Mouse (Mus musculus) ES-E14 (cell line): Measurements from ENCODE around the gene Gnb1. TPM values are rescaled to one million over a fixed set of nuclear protein-coding genes. Genes with fewer than 3 reads are reported as not detected.

Source experiments
- DNase-seq: peaks from one replicate; pipeline ENCODE4 v3.0.0-alpha.2; 2013; ENCODE audit warnings: low read depth, low spot score
- H3K27ac ChIP-seq: 2 replicates; pipeline ENCODE4 v1.5.1; 2012; ENCODE audit warnings: low read depth, mild to moderate bottlenecking, low read length, moderate library complexity, mixed read lengths; ENCODE audit not compliant: poor library complexity, insufficient read depth, severe bottlenecking
- H3K36me3 ChIP-seq: 2 replicates; pipeline ENCODE4 v1.6.1; 2012; ENCODE audit warnings: mild to moderate bottlenecking, low read length, moderate library complexity, mixed read lengths; ENCODE audit not compliant: control insufficient read depth, poor library complexity, insufficient read depth, severe bottlenecking
- H3K4me1 ChIP-seq, 2 experiments: fragments of 150-350 bp in 1 of 2; sonication (generic) in 1 of 2; 2 replicates each; pipeline ENCODE4 v1.6.1; 2012; ENCODE audit warnings: low read length in 2 of 2, mild to moderate bottlenecking in 1 of 2, mixed read lengths in 1 of 2; ENCODE audit not compliant: control insufficient read depth in 2 of 2, insufficient read depth in 2 of 2, poor library complexity in 1 of 2
- H3K4me3 ChIP-seq, 2 experiments: fragments of 150-350 bp in 1 of 2; sonication (generic) in 1 of 2; 2 replicates each; pipeline ENCODE4 v1.5.1; 2012; ENCODE audit warnings: low read length in 2 of 2, low read depth in 1 of 2, mild to moderate bottlenecking in 1 of 2, mixed read lengths in 1 of 2; ENCODE audit not compliant: insufficient read depth in 1 of 2, poor library complexity in 1 of 2, severe bottlenecking in 1 of 2
- H3K9ac ChIP-seq: 2 replicates; pipeline ENCODE4 v1.6.1; 2012; ENCODE audit warnings: low read depth, mild to moderate bottlenecking, low read length, mixed read lengths; ENCODE audit not compliant: poor library complexity, insufficient read depth, severe bottlenecking
- H3K9me3 ChIP-seq: fragments of 150-350 bp; sonication (generic); 2 replicates; pipeline ENCODE4 v1.6.1; 2012; ENCODE audit warnings: low read depth, mild to moderate bottlenecking, low read length; ENCODE audit not compliant: control insufficient read depth, insufficient read depth
- CHD2 ChIP-seq: IDR thresholded peaks from 2 replicates; pipeline ENCODE4 v1.6.1; 2014; ENCODE audit warnings: mild to moderate bottlenecking, low read depth, low read length, inconsistent platforms
- HCFC1 ChIP-seq: IDR thresholded peaks from 2 replicates; pipeline ENCODE4 v1.6.1; 2012; ENCODE audit warnings: low read length, inconsistent platforms, borderline replicate concordance; ENCODE audit not compliant: insufficient read depth
- MAFK ChIP-seq: IDR thresholded peaks from 2 replicates; pipeline ENCODE4 v1.6.1; 2014; ENCODE audit warnings: mild to moderate bottlenecking, low read depth, low read length, inconsistent platforms; ENCODE audit not compliant: insufficient read depth
- ZC3H11A ChIP-seq: IDR thresholded peaks from 2 replicates; pipeline ENCODE4 v1.6.1; 2012; ENCODE audit warnings: low read depth, mild to moderate bottlenecking, inconsistent platforms, low read length, borderline replicate concordance
- ZNF384 ChIP-seq: IDR thresholded peaks from 2 replicates; pipeline ENCODE4 v1.6.1; 2012; ENCODE audit warnings: low read depth, low read length, inconsistent platforms
- in situ Hi-C, 2 experiments: fragments of 600-800 bp; cut with MboI; formaldehyde crosslinking; loops; one replicate each; pipeline ENCODE4 v1.15.1; 2025; ENCODE audit warnings: low sequenced_read_pairs in 2 of 2, inconsistent platforms in 1 of 2; ENCODE audit not compliant: unreplicated experiment in 2 of 2
- total RNA-seq: library from RNA; depleted of rRNA; stranded (reverse); fragments of 300-350 nt; gene quantifications from 2 replicates; pipeline ENCODE4 v1.2.3, GENCODE M21; 2012

Gene Gnb1
- total RNA-seq, 1 experiment: 156 TPM

DNA sequence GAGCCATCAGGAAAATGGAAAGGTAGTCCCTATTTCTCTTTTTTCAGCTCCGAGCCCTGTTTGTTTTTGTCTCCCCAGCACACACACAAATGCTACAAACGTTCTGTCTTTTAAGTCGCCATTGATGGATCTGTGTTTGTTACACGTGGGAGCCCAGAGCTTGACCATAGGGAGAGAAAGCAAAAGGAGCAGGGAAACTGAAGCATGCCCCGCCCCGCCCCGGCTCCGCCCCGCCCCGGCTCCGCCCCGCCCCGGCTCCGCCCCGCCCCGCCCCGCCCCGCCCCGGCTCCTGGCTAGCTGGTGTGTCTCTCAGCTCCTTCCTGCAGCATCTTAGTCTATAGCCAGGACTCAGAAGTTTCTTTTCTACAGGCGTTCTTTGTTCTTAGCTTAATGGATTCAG lies 107.4 kb downstream of the Gnb1 start:
- peak overlapping the region; percentile 18; the same call in 1 of the 2 replicates for H3K9ac ChIP-seq
- no peak for TF ChIP-seq CHD2
- TF ChIP-seq MAFK: no peak
- TF ChIP-seq ZNF384: no peak
- TF ChIP-seq HCFC1: no peak
- no peak for TF ChIP-seq ZC3H11A
- H3K27ac ChIP-seq: no peak overlapping the region
- H3K4me1 ChIP-seq: peaks cover 0 to 4% of the 10 kb centered on the region in 2 experiments; a peak in 1 of 4 replicates
- DNase-seq: peak; percentile 27
- peak overlapping the region in 1 of 2 experiments; percentile 14; a peak in 1 of 4 replicates for H3K4me3 ChIP-seq
- no peaks in the 10 kb centered on the region for H3K9me3 ChIP-seq
- H3K36me3 ChIP-seq: 0 out of 2 replicates have a peak, but pooled peaks cover 3% of the 10 kb centered on the region
- in situ Hi-C loops: no loop called here

DNA sequence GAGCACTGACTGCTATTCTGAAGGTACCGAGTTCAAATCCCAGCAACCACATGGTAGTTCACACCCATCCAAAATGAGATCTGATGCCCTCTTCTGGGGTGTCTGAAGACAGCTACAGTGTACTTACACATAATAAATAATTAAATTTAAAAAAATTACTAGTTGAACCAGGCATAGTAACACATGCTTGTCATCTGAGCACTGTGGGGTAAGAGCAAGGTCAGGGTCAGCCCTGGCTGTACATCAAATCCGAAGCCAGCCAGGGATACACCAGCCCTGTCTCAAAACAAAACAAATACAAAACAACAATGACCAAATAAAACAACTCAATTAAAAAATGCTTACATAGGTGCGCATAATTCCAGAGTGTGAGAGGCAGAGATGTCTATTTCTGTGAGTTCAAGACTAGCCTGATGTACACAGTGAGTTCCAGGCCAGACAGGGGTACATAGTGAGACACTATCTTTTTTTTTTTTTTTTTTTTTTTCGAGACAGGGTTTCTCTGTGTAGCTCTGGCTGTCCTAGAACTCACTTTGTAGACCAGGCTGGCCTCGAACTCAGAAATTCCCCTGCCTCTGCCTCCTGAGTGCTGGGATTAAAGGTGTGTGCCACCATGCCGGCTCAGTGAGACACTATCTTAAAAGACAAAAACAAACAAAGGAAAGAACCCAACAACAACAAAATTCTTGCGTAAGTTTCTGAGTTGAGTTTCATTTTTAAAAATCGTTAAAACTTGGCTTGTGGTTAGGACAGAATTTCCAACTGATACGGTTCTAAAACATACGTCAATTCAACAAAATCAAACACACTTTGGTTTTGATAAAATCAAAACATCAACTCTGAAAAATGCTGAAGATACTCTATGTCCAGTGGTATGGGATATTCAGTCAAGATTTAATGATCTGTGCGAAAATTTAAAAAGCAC lies 109.0 kb downstream of the Gnb1 start:
- peak; percentile 60; the same call in 1 of the 2 replicates for TF ChIP-seq ZNF384
- TF ChIP-seq CHD2: no peak
- H3K4me3 ChIP-seq: peak overlapping the region; percentile 56 to 65
- peaks cover 7% of the 10 kb centered on the region; the same call in 1 of the 2 replicates for H3K36me3 ChIP-seq
- no peak for DNase-seq
- H3K9me3 ChIP-seq: no peaks in the 10 kb centered on the region
- H3K4me1 ChIP-seq: peaks cover 0 to 4% of the 10 kb centered on the region in 2 experiments; a peak in 1 of 4 replicates
- no peak overlapping the region; the same call in 1 of the 2 replicates for H3K9ac ChIP-seq
- in situ Hi-C loops: no loop called here
- peak overlapping the region; percentile 80; the same call in 1 of the 2 replicates for H3K27ac ChIP-seq

DNA sequence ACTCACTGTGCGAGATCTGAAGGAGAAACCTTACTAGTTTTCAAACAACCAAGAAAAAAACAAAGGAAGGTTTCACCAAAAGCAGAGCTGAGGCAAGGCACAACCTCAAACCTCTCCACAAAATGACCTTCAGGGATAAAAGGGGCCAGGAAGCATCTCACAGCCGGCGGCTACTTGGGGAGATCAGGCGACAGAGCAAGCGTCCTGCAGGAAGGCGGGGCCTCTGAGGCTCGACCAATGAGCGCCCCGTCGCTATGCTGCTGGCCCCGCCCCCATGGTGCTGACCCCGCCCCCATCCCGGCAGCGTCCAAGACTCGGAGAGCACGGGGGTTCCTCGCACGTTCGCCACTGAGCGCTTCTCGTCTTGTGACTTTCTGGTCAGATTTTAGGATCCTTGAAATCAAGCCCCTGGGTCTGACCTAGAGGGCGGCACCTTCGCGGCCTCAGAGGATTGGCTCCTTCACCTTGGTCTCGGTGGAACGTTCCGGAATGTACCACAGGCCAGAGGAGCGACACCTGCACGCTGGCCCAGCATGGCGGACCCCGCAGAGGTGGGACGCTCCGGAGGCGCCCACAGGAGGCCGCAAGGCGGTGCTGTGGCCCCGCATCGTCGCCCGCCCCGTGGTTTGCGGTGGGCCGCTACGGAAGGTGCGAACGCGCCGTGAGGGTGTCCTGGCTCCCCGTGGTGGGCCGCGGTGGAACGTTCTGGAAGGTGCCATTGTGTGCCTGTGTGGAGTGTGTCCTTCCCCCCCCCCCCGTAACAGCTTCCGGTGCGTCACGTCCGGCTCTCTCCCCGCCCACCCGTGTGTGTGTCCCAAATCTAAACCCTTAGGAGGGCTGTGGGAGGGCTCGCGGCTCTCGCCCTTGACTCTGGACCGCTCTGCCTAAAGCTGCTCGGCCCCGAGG lies 110.2 kb downstream of the Gnb1 start, which contains the start of gene Slc35e2:
Gene Slc35e2, plus strand, starts transcription at position 326 of the 906 bp plus-strand sequence.
- peaks cover 9% of the 10 kb centered on the region; the same call in 1 of the 2 replicates for H3K36me3 ChIP-seq
- H3K4me1 ChIP-seq: peaks cover 0 to 4% of the 10 kb centered on the region in 2 experiments; a peak in 1 of 4 replicates
- TF ChIP-seq CHD2: no peak
- no peak; the same call in 1 of the 2 replicates for TF ChIP-seq HCFC1
- no peak for TF ChIP-seq ZNF384
- no peak for TF ChIP-seq MAFK
- no peak for TF ChIP-seq ZC3H11A
- in situ Hi-C loops: no loop called here
- H3K27ac ChIP-seq: peak within 1 kb of the TSS; percentile 97
- H3K4me3 ChIP-seq: peak within 1 kb of the TSS; percentile 65 to 87
- DNase-seq: peak; percentile 91
- H3K9ac ChIP-seq: peak within 1 kb of the TSS; percentile 99
- H3K9me3 ChIP-seq: no peaks in the 10 kb centered on the region

DNA sequence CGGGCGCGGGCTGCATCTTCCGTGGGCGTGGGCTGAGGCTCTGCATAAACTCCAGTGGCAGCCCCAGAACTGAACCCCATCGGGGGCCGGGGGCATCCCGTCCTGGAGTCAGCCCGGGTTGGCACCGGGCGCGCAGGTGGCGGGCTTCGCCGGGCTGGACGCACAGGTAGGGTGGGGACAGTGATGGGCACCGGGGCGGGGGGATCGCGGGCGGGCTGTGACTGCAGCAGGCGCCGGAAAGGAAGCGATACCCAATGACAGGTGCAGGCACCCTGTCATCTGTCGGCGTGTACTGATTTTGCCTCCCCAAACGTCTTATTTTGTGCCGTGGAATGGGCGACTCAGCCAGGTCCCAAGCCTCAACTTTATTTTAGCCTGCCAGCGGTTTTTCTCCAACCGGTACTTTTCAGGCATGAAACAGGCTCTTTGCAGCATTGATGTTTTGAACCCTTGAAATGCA lies 110.9 kb downstream of the Gnb1 start:
- H3K4me1 ChIP-seq: peaks cover 0 to 4% of the 10 kb centered on the region in 2 experiments; a peak in 1 of 4 replicates
- peak overlapping the region; percentile 97 for H3K27ac ChIP-seq
- in situ Hi-C loops: no loop called here
- H3K9ac ChIP-seq: peak overlapping the region; percentile 99
- TF ChIP-seq MAFK (no peak), ZNF384 (no peak), CHD2 (no peak), HCFC1 (no peak), ZC3H11A (no peak)
- no peak for DNase-seq
- peaks cover 9% of the 10 kb centered on the region; the same call in 1 of the 2 replicates for H3K36me3 ChIP-seq
- H3K9me3 ChIP-seq: no peaks in the 10 kb centered on the region
- peak overlapping the region; percentile 65 to 87 for H3K4me3 ChIP-seq
